34 mouse cellular contexts compared by ENCODE assay signal in the genomic region with DNA sequence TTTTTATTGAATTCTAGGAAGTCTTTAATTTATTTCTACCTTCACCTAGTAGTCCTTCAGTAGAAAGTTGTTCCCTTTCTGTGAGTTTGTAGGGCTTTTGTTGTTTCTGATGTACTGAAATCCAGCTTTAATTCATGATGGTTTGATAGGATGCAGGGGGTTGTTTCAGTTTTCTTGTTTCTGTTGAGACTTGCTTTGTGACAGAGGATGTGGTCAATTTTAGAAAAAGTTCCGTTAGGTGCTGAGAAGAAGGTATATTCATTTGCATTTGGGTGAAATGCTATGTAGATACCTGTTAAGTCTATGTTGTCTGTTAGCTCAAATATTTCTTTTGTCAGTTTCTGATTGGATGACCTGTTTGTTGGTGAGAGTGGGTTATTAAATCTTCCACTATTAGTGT. TPM values are rescaled to one million over a fixed set of nuclear protein-coding genes. Genes with fewer than 3 reads are reported as not detected.
DNase-seq lines count a peak whose midpoint lies in the region; ATAC-seq and TF ChIP-seq lines count a peak whose summit lies in the region.
"Had no signal": no experiment of that assay in that cellular context is flagged by ENCODE, and none has a peak within 500 bp of the region (broad histone marks: within the 10 kb centered on the region; RNA-seq: fewer than 3 reads in every experiment).

No protein-coding gene starts in this region.

- no peaks in the 10 kb centered on the region for H3K4me1 ChIP-seq in thymus, adult 2 months (replicated peaks; ENCODE audit: control insufficient read depth, insufficient read depth, low read length)
- H3K4me1 ChIP-seq in intestine, embryonic 15.5 days (replicated peaks): no peaks in the 10 kb centered on the region
- H3K4me1 ChIP-seq: forebrain, embryonic 10.5 days; forebrain, embryonic 13.5 days; heart, embryonic 10.5 days; heart, embryonic 13.5 days had no signal

- H3K4me3 ChIP-seq in thymus, adult 2 months (ENCODE audit: control insufficient read depth, insufficient read depth, low read length): no peak overlapping the region
- no peak overlapping the region for H3K4me3 ChIP-seq in intestine, embryonic 15.5 days (replicated peaks)
- H3K4me3 ChIP-seq: forebrain, embryonic 10.5 days; forebrain, embryonic 13.5 days; heart, adult 2 months; heart, embryonic 10.5 days; heart, embryonic 13.5 days had no signal

- no peaks in the 10 kb centered on the region for H3K36me3 ChIP-seq in thymus, adult 2 months (ENCODE audit: control insufficient read depth, insufficient read depth, low read length)
- H3K36me3 ChIP-seq in intestine, embryonic 15.5 days: no peaks in the 10 kb centered on the region
- H3K36me3 ChIP-seq: forebrain, embryonic 10.5 days; G1E; heart, embryonic 10.5 days; heart, embryonic 13.5 days had no signal

- H3K4me2 ChIP-seq in intestine, embryonic 15.5 days (replicated peaks): no peak overlapping the region
- H3K4me2 ChIP-seq: forebrain, embryonic 13.5 days; heart, embryonic 13.5 days; hindbrain, embryonic 14.5 days had no signal

- peak; percentile 34 for DNase-seq in thymus, postnatal 0 days (ENCODE audit: low spot score)
- no peak for DNase-seq in thymus, adult 2 months
- peak; percentile 41 for DNase-seq in naive thymus-derived CD4-positive, alpha-beta T cell, adult 2 months (ENCODE audit: low read depth)
- no peak for DNase-seq in spleen, postnatal 4 days (ENCODE audit: low spot score in 2 of 2)
- DNase-seq: adrenal gland, adult 2 months; adrenal gland, postnatal 14 days; B cell, adult 2 months; cerebellum, adult 11 months; cerebellum, adult 2 months; cerebellum, postnatal 10 days; cerebellum, postnatal 36 days; gastrocnemius, postnatal 10 days; gastrocnemius, postnatal 36 days; heart, adult 2 months; heart, postnatal 14 days; heart, postnatal 4 days had no signal

- no peak overlapping the region for H3K9ac ChIP-seq in intestine, embryonic 15.5 days
- H3K9ac ChIP-seq: forebrain, embryonic 13.5 days; heart, embryonic 13.5 days; hindbrain, embryonic 14.5 days had no signal

- no peak overlapping the region for H3K27ac ChIP-seq in thymus, adult 2 months (ENCODE audit: control insufficient read depth, insufficient read depth, low read length)
- no peak overlapping the region for H3K27ac ChIP-seq in intestine, embryonic 15.5 days
- H3K27ac ChIP-seq: forebrain, embryonic 10.5 days; forebrain, embryonic 13.5 days; heart, adult 2 months; heart, embryonic 10.5 days; heart, embryonic 13.5 days; hindbrain, embryonic 14.5 days; hindbrain, postnatal 0 days had no signal

- WGBS in thymus, adult 2 months: 16% methylated on average over 1 of the region's 1 CpGs
- WGBS in intestine, embryonic 15.5 days: 80% methylated on average over 1 of the region's 1 CpGs

- no peak for TF ChIP-seq POLR2A in thymus, adult 2 months (IDR thresholded peaks at IDR 0.05; ENCODE audit: control insufficient read depth, extremely low read depth, insufficient read depth, low read length, poor library complexity)

- H3K9me3 ChIP-seq in intestine, embryonic 15.5 days: no peaks in the 10 kb centered on the region
- H3K9me3 ChIP-seq: forebrain, embryonic 10.5 days; forebrain, embryonic 13.5 days; G1E; heart, embryonic 10.5 days; heart, embryonic 13.5 days had no signal

- no peak for TF ChIP-seq CTCF in thymus, adult 2 months (IDR thresholded peaks at IDR 0.05; ENCODE audit: borderline replicate concordance, control insufficient read depth, extremely low read depth, insufficient read depth, low read length, poor library complexity)

- no peaks in the 10 kb centered on the region for H3K27me3 ChIP-seq in thymus, adult 2 months (ENCODE audit: control insufficient read depth, insufficient read depth, low read length)
- no peaks in the 10 kb centered on the region for H3K27me3 ChIP-seq in intestine, embryonic 15.5 days (replicated peaks)
- H3K27me3 ChIP-seq: CH12.LX; forebrain, embryonic 13.5 days; heart, embryonic 13.5 days had no signal

- peak; percentile 93 for ATAC-seq in activated CD4-positive, CD25-positive, alpha-beta regulatory T cell, adult 4 months
- no peak for ATAC-seq in intestine, embryonic 15.5 days
- ATAC-seq: forebrain, embryonic 13.5 days; forebrain, embryonic 16.5 days; hindbrain, postnatal 0 days; intestine, embryonic 16.5 days; Patski had no signal

RNA-seq across cellular contexts. Expression of gene Olfr547, which starts 5.5 kb away (rescaled TPM):
- not detected in 2 replicates for polyA plus RNA-seq in thymus, postnatal 0 days (2015; fragmentation: Nextera tagmentation; extraction: Ambion mirVana)
- polyA plus RNA-seq in thymus, adult 2 months (2012; rRNA removed): not detected in 2 replicates
- not detected for polyA plus RNA-seq in activated CD4-positive, CD25-positive, alpha-beta regulatory T cell, adult 4 months (2017; shearing (Covaris generic))
- not detected in 2 replicates for polyA plus RNA-seq in intestine, embryonic 15.5 days (2015; fragmentation: Nextera tagmentation; extraction: Ambion mirVana)
- polyA plus RNA-seq: adrenal gland, adult 2 months; cerebellum, adult 2 months; cortical plate, adult 2 months; embryonic facial prominence, embryonic 11.5 days; embryonic facial prominence, embryonic 14.5 days; forebrain, embryonic 10.5 days; forebrain, embryonic 13.5 days; forebrain, embryonic 16.5 days; G1E; heart, adult 2 months; heart, embryonic 10.5 days; heart, embryonic 13.5 days; heart, embryonic 16.5 days; hindbrain, embryonic 11.5 days; hindbrain, embryonic 14.5 days; hindbrain, postnatal 0 days; intestine, embryonic 16.5 days; Patski had no signal

RNA-seq across cellular contexts. Expression of gene Olfr548-ps1, which starts 11.6 kb away (rescaled TPM):
- not detected in 2 replicates for polyA plus RNA-seq in thymus, postnatal 0 days (2015; fragmentation: Nextera tagmentation; extraction: Ambion mirVana)
- not detected in 2 replicates for polyA plus RNA-seq in thymus, adult 2 months (2012; rRNA removed)
- not detected for polyA plus RNA-seq in activated CD4-positive, CD25-positive, alpha-beta regulatory T cell, adult 4 months (2017; shearing (Covaris generic))
- polyA plus RNA-seq in intestine, embryonic 15.5 days (2015; fragmentation: Nextera tagmentation; extraction: Ambion mirVana): not detected in 2 replicates
- polyA plus RNA-seq: adrenal gland, adult 2 months; cerebellum, adult 2 months; cortical plate, adult 2 months; embryonic facial prominence, embryonic 11.5 days; embryonic facial prominence, embryonic 14.5 days; forebrain, embryonic 10.5 days; forebrain, embryonic 13.5 days; forebrain, embryonic 16.5 days; G1E; heart, adult 2 months; heart, embryonic 10.5 days; heart, embryonic 13.5 days; heart, embryonic 16.5 days; hindbrain, embryonic 11.5 days; hindbrain, embryonic 14.5 days; hindbrain, postnatal 0 days; intestine, embryonic 16.5 days; Patski had no signal

RNA-seq across cellular contexts. Expression of gene Olfr549, which starts 20.6 kb away (rescaled TPM):
- polyA plus RNA-seq in thymus, postnatal 0 days (2015; fragmentation: Nextera tagmentation; extraction: Ambion mirVana): not detected in 2 replicates
- not detected in 2 replicates for polyA plus RNA-seq in thymus, adult 2 months (2012; rRNA removed)
- not detected for polyA plus RNA-seq in activated CD4-positive, CD25-positive, alpha-beta regulatory T cell, adult 4 months (2017; shearing (Covaris generic))
- not detected in 2 replicates for polyA plus RNA-seq in intestine, embryonic 15.5 days (2015; fragmentation: Nextera tagmentation; extraction: Ambion mirVana)
- polyA plus RNA-seq: adrenal gland, adult 2 months; cerebellum, adult 2 months; cortical plate, adult 2 months; embryonic facial prominence, embryonic 11.5 days; embryonic facial prominence, embryonic 14.5 days; forebrain, embryonic 10.5 days; forebrain, embryonic 13.5 days; forebrain, embryonic 16.5 days; G1E; heart, adult 2 months; heart, embryonic 10.5 days; heart, embryonic 13.5 days; heart, embryonic 16.5 days; hindbrain, embryonic 11.5 days; hindbrain, embryonic 14.5 days; hindbrain, postnatal 0 days; intestine, embryonic 16.5 days; Patski had no signal

RNA-seq across cellular contexts. Expression of gene Olfr545, which starts 29.7 kb away (rescaled TPM):
- polyA plus RNA-seq in thymus, postnatal 0 days (2015; fragmentation: Nextera tagmentation; extraction: Ambion mirVana): 0.08 TPM in 1 of 2 replicates, not detected in the other
- polyA plus RNA-seq in thymus, adult 2 months (2012; rRNA removed): not detected in 2 replicates
- polyA plus RNA-seq in activated CD4-positive, CD25-positive, alpha-beta regulatory T cell, adult 4 months (2017; shearing (Covaris generic)): not detected
- 0.05 TPM in 1 of 2 replicates, not detected in the other for polyA plus RNA-seq in intestine, embryonic 15.5 days (2015; fragmentation: Nextera tagmentation; extraction: Ambion mirVana)
- polyA plus RNA-seq: adrenal gland, adult 2 months; cerebellum, adult 2 months; cortical plate, adult 2 months; embryonic facial prominence, embryonic 11.5 days; embryonic facial prominence, embryonic 14.5 days; forebrain, embryonic 16.5 days; G1E; heart, adult 2 months; heart, embryonic 10.5 days; heart, embryonic 16.5 days; hindbrain, embryonic 11.5 days; intestine, embryonic 16.5 days; Patski had no signal

RNA-seq across cellular contexts. Expression of gene Trim21, which starts 36.2 kb away (rescaled TPM):
- 3.0 and 3.9 TPM in 2 replicates for polyA plus RNA-seq in thymus, postnatal 0 days (2015; fragmentation: Nextera tagmentation; extraction: Ambion mirVana)
- polyA plus RNA-seq in thymus, adult 2 months (2012; rRNA removed): 20.4 and 23.6 TPM in 2 replicates
- polyA plus RNA-seq in activated CD4-positive, CD25-positive, alpha-beta regulatory T cell, adult 4 months (2017; shearing (Covaris generic)): 10 to 100 TPM in 1 of 2 experiments, 1 to 10 TPM in 1; 9.7 to 10.3 TPM
- polyA plus RNA-seq in intestine, embryonic 15.5 days (2015; fragmentation: Nextera tagmentation; extraction: Ambion mirVana): 0.56 and 1.2 TPM in 2 replicates
- polyA plus RNA-seq: forebrain, embryonic 16.5 days had no signal

Comparison
In these comparisons a context has a peak if more than half of its experiments do, and no peak if none do; other contexts are left out.
1. DNase-seq: peak in thymus, postnatal 0 days (single experiment) and naive thymus-derived CD4-positive, alpha-beta T cell, adult 2 months (single experiment); none in thymus, adult 2 months (single experiment) and spleen, postnatal 4 days (0 of 2).